Mouse (Mus musculus): Measurements from ENCODE around the gene Krt15. TPM values are rescaled to one million over a fixed set of nuclear protein-coding genes. Genes with fewer than 3 reads are reported as not detected.

Krt15 gene
- polyA plus RNA-seq (2015; fragmentation: Nextera tagmentation; extraction: Ambion mirVana): 0.69 and 1.0 TPM in 2 replicates

- H3K27me3 ChIP-seq (replicated peaks; ENCODE audit: control insufficient read depth, insufficient read depth, low read length): no peaks in the 10 kb centered on the region
- H3K36me3 ChIP-seq (ENCODE audit: control insufficient read depth, insufficient read depth, low read length): no peaks in the 10 kb centered on the region
- no peaks in the 10 kb centered on the region for H3K9me3 ChIP-seq (ENCODE audit: control insufficient read depth, low read length)
- H3K27ac ChIP-seq (ENCODE audit: low read depth, low read length): no peak within 1 kb of the TSS
- no peak for ATAC-seq
- H3K4me1 ChIP-seq (ENCODE audit: control insufficient read depth, insufficient read depth, low read depth, low read length): peaks cover 3% of the 10 kb centered on the region
- H3K4me2 ChIP-seq (ENCODE audit: low read length): no peak within 1 kb of the TSS
- no peak within 1 kb of the TSS for H3K4me3 ChIP-seq (ENCODE audit: low read length)
- 69% methylated on average over 7 of the region's 7 CpGs for WGBS
- H3K9ac ChIP-seq (ENCODE audit: low read depth, low read length): no peak within 1 kb of the TSS
Observed at GRCm38 (mm10) chr11:100135731-100136130, at the start of gene Krt15. Gene Krt15 (minus strand): TSS chr11:100135928.

- no peaks in the 10 kb centered on the region for H3K9me3 ChIP-seq (ENCODE audit: control insufficient read depth, low read length)
- ATAC-seq: no peak
- H3K4me1 ChIP-seq (ENCODE audit: control insufficient read depth, insufficient read depth, low read depth, low read length): no peaks in the 10 kb centered on the region
- WGBS: 80% methylated on average over 7 of the region's 7 CpGs
- no peaks in the 10 kb centered on the region for H3K36me3 ChIP-seq (ENCODE audit: control insufficient read depth, insufficient read depth, low read length)
- no peak overlapping the region for H3K4me2 ChIP-seq (ENCODE audit: low read length)
- no peak overlapping the region for H3K9ac ChIP-seq (ENCODE audit: low read depth, low read length)
- no peak overlapping the region for H3K27ac ChIP-seq (ENCODE audit: low read depth, low read length)
- H3K27me3 ChIP-seq (replicated peaks; ENCODE audit: control insufficient read depth, insufficient read depth, low read length): no peaks in the 10 kb centered on the region
- H3K4me3 ChIP-seq (ENCODE audit: low read length): no peak overlapping the region
Observed at GRCm38 (mm10) chr11:100181725-100182124, 46.0 kb upstream of the Krt15 start.

GRCm38 (mm10) chr11:100179260-100179659 is 43.5 kb upstream of the Krt15 start:
- ATAC-seq: no peak
- no peak overlapping the region for H3K9ac ChIP-seq (ENCODE audit: low read depth, low read length)
- H3K4me2 ChIP-seq (ENCODE audit: low read length): no peak overlapping the region
- H3K4me1 ChIP-seq (ENCODE audit: control insufficient read depth, insufficient read depth, low read depth, low read length): no peaks in the 10 kb centered on the region
- no peak overlapping the region for H3K4me3 ChIP-seq (ENCODE audit: low read length)
- H3K27ac ChIP-seq (ENCODE audit: low read depth, low read length): no peak overlapping the region
- H3K36me3 ChIP-seq (ENCODE audit: control insufficient read depth, insufficient read depth, low read length): no peaks in the 10 kb centered on the region
- 85% methylated on average over 3 of the region's 3 CpGs for WGBS
- H3K9me3 ChIP-seq (ENCODE audit: control insufficient read depth, low read length): no peaks in the 10 kb centered on the region
- no peaks in the 10 kb centered on the region for H3K27me3 ChIP-seq (replicated peaks; ENCODE audit: control insufficient read depth, insufficient read depth, low read length)

GRCm38 (mm10) chr11:100178307-100178706 is 42.6 kb upstream of the Krt15 start:
- Histone ChIP-seq H3K36me3 (ENCODE audit: control insufficient read depth, insufficient read depth, low read length) (no peaks in the 10 kb centered on the region), H3K4me2 (ENCODE audit: low read length) (no peak overlapping the region), H3K27ac (ENCODE audit: low read depth, low read length) (no peak overlapping the region), H3K9ac (ENCODE audit: low read depth, low read length) (no peak overlapping the region), H3K27me3 (replicated peaks; ENCODE audit: control insufficient read depth, insufficient read depth, low read length) (no peaks in the 10 kb centered on the region), H3K9me3 (ENCODE audit: control insufficient read depth, low read length) (no peaks in the 10 kb centered on the region), H3K4me3 (ENCODE audit: low read length) (no peak overlapping the region), H3K4me1 (ENCODE audit: control insufficient read depth, insufficient read depth, low read depth, low read length) (no peaks in the 10 kb centered on the region)
- ATAC-seq: no peak
- WGBS: 61% methylated on average over 5 of the region's 5 CpGs

- no peak for ATAC-seq
- 73% methylated on average over 9 of the region's 9 CpGs for WGBS
Observed at GRCm38 (mm10) chr11:100176791-100177190, 41.1 kb upstream of the Krt15 start.

GRCm38 (mm10) chr11:100168765-100169762 is 33.3 kb upstream of the Krt15 start:
- Histone ChIP-seq H3K4me1 (ENCODE audit: control insufficient read depth, insufficient read depth, low read depth, low read length) (no peaks in the 10 kb centered on the region), H3K27ac (ENCODE audit: low read depth, low read length) (no peak overlapping the region), H3K4me2 (ENCODE audit: low read length) (no peak overlapping the region), H3K9me3 (ENCODE audit: control insufficient read depth, low read length) (no peaks in the 10 kb centered on the region), H3K4me3 (ENCODE audit: low read length) (no peak overlapping the region), H3K27me3 (replicated peaks; ENCODE audit: control insufficient read depth, insufficient read depth, low read length) (no peaks in the 10 kb centered on the region), H3K36me3 (ENCODE audit: control insufficient read depth, insufficient read depth, low read length) (no peaks in the 10 kb centered on the region), H3K9ac (ENCODE audit: low read depth, low read length) (no peak overlapping the region)
- WGBS: 30% methylated on average over 14 of the region's 14 CpGs
- ATAC-seq: peak; percentile 64; the same call in 1 of the 2 replicates

More at GRCm38 (mm10) chr11:100176791-100177190, 41.1 kb upstream of the Krt15 start:
- H3K36me3 ChIP-seq (ENCODE audit: control insufficient read depth, insufficient read depth, low read length): no peaks in the 10 kb centered on the region
- no peak overlapping the region for H3K27ac ChIP-seq (ENCODE audit: low read depth, low read length)
- H3K9ac ChIP-seq (ENCODE audit: low read depth, low read length): no peak overlapping the region
- no peaks in the 10 kb centered on the region for H3K27me3 ChIP-seq (replicated peaks; ENCODE audit: control insufficient read depth, insufficient read depth, low read length)
- H3K9me3 ChIP-seq (ENCODE audit: control insufficient read depth, low read length): no peaks in the 10 kb centered on the region
- H3K4me3 ChIP-seq (ENCODE audit: low read length): no peak overlapping the region
- H3K4me1 ChIP-seq (ENCODE audit: control insufficient read depth, insufficient read depth, low read depth, low read length): no peaks in the 10 kb centered on the region
- H3K4me2 ChIP-seq (ENCODE audit: low read length): no peak overlapping the region

- WGBS: 81% methylated on average over 8 of the region's 8 CpGs
- Histone ChIP-seq H3K27ac (ENCODE audit: low read depth, low read length) (no peak overlapping the region), H3K9ac (ENCODE audit: low read depth, low read length) (no peak overlapping the region), H3K4me1 (ENCODE audit: control insufficient read depth, insufficient read depth, low read depth, low read length) (no peaks in the 10 kb centered on the region), H3K36me3 (ENCODE audit: control insufficient read depth, insufficient read depth, low read length) (no peaks in the 10 kb centered on the region), H3K4me3 (ENCODE audit: low read length) (no peak overlapping the region), H3K27me3 (replicated peaks; ENCODE audit: control insufficient read depth, insufficient read depth, low read length) (no peaks in the 10 kb centered on the region), H3K4me2 (ENCODE audit: low read length) (no peak overlapping the region), H3K9me3 (ENCODE audit: control insufficient read depth, low read length) (no peaks in the 10 kb centered on the region)
- no peak for ATAC-seq
Observed at GRCm38 (mm10) chr11:100168071-100168470, 32.3 kb upstream of the Krt15 start.

- no peak for ATAC-seq
- WGBS: 60% methylated on average over 7 of the region's 7 CpGs
- no peak overlapping the region for H3K9ac ChIP-seq (ENCODE audit: low read depth, low read length)
Observed at GRCm38 (mm10) chr11:100164392-100164791, 28.7 kb upstream of the Krt15 start.

GRCm38 (mm10) chr11:100157908-100158477 is 22.3 kb upstream of the Krt15 start:
- no peak overlapping the region for H3K27ac ChIP-seq (ENCODE audit: low read depth, low read length)
- H3K4me1 ChIP-seq (ENCODE audit: control insufficient read depth, insufficient read depth, low read depth, low read length): no peaks in the 10 kb centered on the region
- no peak overlapping the region for H3K9ac ChIP-seq (ENCODE audit: low read depth, low read length)
- no peak overlapping the region for H3K4me3 ChIP-seq (ENCODE audit: low read length)
- no peaks in the 10 kb centered on the region for H3K36me3 ChIP-seq (ENCODE audit: control insufficient read depth, insufficient read depth, low read length)
- no peak for ATAC-seq
- H3K9me3 ChIP-seq (ENCODE audit: control insufficient read depth, low read length): no peaks in the 10 kb centered on the region
- WGBS: 75% methylated on average over 6 of the region's 6 CpGs
- no peaks in the 10 kb centered on the region for H3K27me3 ChIP-seq (replicated peaks; ENCODE audit: control insufficient read depth, insufficient read depth, low read length)
- H3K4me2 ChIP-seq (ENCODE audit: low read length): no peak overlapping the region

More at GRCm38 (mm10) chr11:100164392-100164791, 28.7 kb upstream of the Krt15 start:
- no peak overlapping the region for H3K4me2 ChIP-seq (ENCODE audit: low read length)
- H3K27me3 ChIP-seq (replicated peaks; ENCODE audit: control insufficient read depth, insufficient read depth, low read length): no peaks in the 10 kb centered on the region
- H3K9me3 ChIP-seq (ENCODE audit: control insufficient read depth, low read length): no peaks in the 10 kb centered on the region
- H3K36me3 ChIP-seq (ENCODE audit: control insufficient read depth, insufficient read depth, low read length): no peaks in the 10 kb centered on the region
- H3K4me3 ChIP-seq (ENCODE audit: low read length): no peak overlapping the region
- no peaks in the 10 kb centered on the region for H3K4me1 ChIP-seq (ENCODE audit: control insufficient read depth, insufficient read depth, low read depth, low read length)
- H3K27ac ChIP-seq (ENCODE audit: low read depth, low read length): no peak overlapping the region
